Mouse (Mus musculus) gastrocnemius, adult 18-20 months (tissue): ENCODE results near the gene Tnfaip2. TPM values are rescaled to one million over a fixed set of nuclear protein-coding genes. Genes with fewer than 3 reads are reported as not detected.

ENCODE experiments used
- DNase-seq: peaks from one replicate; pipeline ENCODE4 v3.0.0; 2021; ENCODE audit warnings: low spot score
- total RNA-seq, 2 experiments: library from RNA; stranded (reverse); gene quantifications; 2 replicates each; pipeline ENCODE4 v1.2.3; 2021

Gene Tnfaip2
- total RNA-seq, 2 experiments from 2014 or later = 38.8 to 52.9 TPM

DNA sequence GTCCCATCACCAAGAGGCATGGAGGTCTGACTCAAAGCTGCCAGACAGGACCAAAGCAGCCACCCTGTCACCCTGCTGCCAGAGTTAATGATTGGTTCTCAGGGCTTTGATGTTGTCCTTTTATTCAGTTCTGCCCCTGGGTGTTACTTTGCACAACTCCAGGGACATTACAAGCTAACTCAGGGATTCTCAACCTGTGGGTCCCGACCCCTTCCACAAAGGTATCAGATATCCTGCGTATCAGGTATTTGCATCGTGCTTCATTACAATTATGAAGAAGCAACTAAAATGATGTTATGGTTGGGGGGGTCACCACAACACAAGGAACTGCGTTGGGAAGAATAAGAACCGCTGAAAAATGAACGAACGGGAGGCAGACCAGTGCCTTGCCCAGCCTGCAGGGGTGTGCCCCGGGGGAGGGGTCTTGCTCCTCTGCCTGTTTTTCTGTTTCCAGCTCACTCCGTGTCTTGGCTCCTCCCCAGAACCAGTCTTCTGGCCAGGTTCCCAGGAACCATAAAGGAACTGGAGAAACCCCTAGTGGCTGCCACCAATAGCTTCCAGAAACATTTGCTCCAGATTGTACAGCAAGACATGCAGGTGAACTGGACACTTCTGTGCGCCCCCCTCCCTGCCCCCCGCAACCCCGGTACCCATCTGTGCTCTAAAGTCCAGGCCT lies 14.7 kb upstream of the Tnfaip2 start:
- no peak for DNase-seq

DNA sequence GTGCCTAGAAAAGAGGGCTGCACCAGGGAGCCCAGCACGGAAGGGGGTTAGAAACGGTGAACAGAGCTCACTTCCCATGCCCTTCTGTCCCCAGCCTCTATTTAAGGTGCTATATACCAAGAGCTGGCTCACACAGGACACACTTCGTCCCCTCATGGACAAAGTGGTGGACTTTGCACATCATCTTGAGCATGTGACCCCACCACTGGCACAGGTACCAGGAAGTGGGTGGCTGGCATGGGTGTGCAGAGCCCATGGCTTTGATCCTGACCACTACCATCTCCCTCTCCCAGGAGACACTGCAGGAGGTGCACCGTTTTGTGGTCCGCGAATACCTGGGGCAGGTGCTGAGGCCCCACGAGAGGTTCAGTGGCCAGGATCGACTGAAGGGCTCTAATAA lies 13.9 kb upstream of the Tnfaip2 start:
- no peak for DNase-seq

DNA sequence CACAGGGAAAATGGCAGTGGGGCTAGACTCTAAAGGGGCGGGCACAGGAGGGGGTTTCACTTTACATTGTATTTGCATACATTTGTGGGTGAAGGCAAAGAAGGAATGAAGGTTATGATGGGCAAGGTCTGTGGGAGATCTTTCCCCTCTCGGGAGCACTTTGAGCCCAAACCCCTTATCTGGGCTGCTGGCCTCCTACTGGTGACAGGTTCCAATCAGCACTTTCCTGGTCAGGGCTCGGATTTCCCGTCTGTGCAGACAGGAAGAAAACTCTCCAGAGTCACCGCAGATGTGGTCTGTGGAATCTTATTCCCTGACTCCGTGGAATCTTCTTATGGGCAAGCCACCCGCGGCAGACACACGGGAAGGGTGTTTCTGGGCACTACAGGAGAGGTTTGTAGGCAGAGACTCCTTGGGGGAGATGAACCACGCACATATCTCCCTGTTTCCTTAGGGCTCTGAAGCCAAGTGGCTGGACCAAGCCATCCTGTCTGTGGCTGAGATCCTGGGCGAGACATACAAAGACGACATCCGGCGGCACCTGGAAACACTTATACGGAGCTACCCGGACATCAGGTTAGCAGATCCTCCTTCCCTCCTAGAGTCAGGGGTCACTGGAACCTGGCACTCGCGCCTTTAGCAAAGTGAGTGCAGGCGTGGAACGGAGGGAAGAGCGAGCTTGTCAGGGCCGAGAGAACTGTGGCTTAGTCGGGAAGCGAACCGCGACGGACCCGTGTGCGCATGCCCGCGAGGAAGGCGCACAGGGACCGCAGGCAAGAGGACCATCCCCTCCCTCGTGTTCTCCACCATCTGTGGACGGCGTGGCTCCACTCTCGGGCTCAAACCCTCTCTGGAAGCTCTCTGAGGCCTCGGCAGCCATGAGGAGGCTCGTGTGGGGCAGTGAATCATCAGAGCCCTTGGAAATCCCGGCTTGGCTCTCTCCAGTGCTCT lies 13.0 kb upstream of the Tnfaip2 start:
- no peak for DNase-seq

DNA sequence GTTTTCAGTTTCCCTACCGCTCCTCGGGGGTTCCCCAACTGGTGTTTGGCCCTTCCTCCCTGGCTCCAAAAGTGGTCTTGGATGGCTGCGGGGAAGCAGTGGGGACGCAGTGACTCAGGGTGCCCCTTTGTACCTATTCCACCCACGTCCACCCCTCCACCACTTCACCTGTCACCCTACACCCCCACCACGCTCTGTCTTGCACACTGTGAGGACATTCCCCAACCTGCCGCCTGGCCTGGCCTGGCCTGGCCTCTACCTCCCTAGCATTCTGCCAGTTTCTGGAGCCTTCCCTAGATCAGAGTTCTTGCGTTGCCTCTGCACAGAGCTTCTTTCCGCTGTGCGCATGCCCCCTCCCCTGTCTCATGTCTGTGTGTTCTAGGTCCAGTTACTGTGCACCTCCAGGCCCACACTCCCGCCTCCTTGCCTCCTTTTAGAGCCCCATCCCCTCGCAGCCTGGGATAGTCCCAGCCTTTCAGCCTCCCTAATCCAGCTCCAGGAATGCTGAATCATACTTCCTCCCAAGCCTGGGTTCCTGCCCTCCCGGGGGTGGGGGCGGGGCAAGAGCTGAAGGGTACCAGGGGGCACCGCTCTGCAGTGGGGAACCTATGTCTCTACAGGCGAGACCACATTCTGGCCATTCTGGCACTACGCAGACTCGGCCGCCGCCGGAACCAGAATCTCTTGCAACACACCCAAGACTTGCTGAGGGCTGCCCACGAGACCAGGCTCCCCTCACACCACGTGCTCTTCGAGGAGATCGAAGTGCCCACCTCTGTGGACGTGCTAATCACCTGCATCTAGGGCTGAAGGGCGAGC lies 12.0 kb upstream of the Tnfaip2 start:
- no peak for DNase-seq

DNA sequence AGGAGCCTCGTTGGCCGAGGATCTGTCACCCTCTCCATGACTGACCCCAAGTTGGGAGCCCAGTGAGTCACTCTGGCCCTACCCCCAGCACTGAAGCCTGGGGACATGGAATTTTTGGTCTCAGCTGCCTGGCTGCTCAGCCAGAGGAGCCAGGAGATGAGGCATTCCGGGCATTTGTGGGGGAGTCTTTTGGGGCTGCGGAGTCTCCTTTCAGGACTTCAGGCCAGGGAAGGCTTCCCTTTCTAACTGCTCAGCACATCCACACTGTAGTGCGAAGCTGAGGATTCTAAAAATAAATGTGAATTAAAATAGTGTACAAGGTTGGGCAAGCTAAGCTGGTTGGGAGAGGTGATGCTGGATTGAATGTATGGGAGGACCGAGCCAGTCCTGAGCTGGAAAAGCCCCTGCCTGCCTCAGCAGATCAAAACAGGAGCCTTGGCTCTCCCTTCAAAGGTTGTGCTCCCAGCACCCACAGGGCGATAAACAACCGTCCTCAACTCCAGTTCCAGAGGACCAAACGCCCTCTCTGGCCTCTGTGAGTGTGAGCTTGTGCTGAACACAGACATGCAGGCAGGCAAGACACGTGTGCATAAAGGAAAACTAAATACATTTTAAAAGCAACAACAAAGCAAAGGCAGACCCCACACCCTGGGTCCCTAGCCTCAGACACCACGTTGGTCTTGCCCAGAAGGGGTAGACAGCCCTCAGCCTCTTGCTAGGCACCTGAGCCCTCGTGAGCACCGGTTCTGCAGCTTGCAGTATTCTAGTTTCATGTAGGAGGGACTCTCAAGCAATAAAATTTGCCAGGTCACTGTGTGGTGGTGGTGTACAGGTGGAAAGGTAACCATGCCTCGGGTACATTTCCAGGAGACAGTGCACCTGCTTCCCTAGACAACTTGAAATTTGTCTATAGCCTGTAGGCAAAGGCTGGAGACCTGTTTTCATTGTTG lies 11.1 kb upstream of the Tnfaip2 start:
- DNase-seq = peak; percentile 64

DNA sequence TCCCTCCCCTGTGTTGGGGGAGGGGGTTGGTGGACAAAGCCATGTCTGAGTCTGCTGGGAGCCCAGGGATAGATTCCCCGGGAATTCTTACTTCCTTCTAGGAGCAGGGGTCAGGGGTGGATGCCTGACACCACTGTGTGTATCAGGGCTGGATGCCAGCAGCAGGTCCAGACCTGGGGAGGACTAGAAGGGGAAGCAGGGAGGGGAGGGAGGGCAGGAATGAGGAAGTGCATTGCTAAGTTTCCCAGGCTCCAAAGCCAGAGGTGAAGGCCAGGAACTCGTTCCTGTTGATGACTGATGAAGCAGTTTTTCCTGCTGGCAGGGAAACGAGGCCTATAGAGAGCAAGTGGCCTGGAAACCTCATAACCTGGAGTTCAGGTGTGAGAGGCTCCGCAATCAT lies 10.2 kb upstream of the Tnfaip2 start:
- DNase-seq = no peak

DNA sequence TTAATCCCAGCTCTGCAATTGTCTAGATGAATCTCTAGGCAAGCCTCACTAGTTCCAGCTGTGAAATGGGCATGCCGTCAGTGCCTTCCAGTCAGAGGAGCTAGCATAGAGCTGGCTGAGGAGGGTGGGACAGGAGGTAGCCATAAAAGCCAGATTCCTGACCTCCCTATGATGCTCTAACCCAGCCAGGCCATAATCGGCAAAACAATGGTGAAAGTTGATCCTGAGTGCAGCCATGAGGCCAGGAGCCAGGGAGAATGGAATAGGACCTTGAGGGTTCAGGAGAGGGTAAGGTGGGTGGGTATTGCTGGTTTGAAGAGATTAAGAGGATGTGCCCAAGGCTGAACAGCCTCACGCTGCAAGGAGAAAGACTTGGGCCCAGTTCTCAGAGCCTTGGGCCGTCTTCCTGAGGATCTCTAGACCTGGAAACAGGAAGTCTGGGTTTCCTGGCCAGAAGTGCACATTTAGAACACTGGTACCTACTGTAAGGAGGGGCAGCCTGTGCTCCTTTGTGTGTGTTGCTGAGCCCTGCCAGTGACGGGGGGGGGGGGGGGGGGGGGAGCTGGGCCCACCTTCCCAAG lies 9.4 kb upstream of the Tnfaip2 start:
- DNase-seq = no peak

DNA sequence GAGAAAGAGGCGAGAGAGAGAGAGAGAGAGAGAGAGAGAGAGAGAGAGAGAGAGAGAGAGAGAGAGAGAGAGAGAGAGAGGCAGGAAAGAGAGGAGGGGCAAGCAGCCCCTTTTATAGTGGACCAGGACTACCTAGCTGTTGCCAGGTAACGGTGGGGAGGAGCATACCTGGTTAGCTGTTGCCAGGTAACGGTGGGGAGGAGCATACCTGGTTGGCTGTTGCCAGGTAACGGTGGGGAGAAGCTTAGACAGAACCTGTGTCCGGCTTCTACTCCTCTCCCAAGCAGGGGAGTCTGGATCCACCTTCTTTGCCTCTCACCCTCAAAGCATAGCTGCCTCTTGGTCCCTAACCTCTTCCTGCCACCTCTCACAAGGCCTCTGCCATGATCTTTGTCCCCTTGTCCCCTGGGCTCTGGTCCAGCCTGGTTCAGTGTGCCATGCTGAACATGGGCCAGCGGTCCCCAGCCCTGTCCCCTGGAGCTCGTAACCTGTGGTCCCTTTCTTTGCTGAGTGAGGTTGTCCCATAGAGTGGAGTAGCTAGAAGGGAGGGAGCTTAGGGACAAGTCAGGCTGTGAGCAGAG lies 8.0 kb upstream of the Tnfaip2 start:
- no peak for DNase-seq

DNA sequence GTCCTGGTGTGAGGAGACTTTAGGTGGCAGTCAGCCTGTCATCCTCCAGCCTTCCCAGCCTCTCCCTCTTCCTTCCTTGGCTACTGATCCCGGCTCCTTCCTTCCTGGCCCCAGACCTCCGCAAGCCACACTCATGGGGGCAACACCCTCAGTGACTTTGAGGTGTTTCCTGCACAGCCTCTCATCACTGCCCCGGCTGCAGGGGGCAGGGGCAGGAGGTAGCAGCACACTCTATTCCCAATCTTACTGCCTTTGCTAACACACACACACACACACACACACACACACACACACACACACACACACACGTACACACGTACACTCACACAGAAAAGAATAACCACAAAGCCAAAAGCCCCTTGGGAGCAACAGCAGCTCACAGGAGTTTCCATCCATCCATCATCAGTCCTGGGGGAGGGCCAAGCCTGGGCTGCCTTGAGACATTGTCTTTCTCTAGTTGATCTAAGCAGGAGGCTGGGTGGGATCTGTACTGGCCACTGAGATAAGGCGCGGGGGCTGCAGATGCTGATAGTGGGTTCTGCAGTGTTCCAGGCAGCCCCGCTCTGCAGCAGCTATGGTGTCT lies 7.4 kb upstream of the Tnfaip2 start:
- no peak for DNase-seq

DNA sequence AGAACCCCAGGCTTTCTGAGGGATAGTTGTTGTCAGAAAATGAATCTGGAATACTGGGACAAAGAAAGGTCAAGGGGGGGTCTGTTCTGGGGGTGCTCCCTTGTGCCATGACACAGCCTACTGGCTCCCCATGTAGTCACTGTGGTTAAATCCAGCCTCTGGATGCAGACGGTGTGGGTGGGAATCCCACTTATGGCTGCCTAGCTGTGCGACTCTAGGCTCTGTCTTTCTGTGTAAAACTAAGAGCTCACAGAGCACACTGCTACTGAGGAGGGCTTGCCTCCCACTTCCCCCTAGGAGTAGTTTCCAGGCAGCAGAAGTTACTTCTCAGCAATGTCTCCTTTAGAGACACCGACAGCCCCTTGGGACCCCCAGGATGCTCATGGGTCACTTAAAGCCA lies 6.1 kb upstream of the Tnfaip2 start:
- DNase-seq = no peak

DNA sequence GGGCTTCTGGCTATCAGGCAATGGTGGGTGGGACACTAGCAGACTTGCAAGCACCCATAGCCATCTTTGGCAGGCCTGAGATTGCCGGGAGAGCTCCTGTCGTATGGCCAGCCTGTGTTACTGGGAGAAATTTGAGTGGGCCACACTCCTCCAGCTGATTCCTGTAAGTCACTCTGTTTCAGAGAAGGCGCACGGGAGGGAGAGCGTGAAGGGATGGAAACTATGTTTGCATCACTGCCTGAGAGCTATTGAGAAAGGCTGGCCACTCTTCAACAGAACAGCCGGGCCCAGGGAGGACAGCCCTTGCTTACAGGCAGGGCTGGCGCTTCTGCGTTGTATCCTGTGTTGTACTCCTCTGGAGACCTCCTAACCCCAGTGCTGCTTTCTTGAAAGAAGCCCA lies 5.6 kb upstream of the Tnfaip2 start:
- peak; percentile 58 for DNase-seq

DNA sequence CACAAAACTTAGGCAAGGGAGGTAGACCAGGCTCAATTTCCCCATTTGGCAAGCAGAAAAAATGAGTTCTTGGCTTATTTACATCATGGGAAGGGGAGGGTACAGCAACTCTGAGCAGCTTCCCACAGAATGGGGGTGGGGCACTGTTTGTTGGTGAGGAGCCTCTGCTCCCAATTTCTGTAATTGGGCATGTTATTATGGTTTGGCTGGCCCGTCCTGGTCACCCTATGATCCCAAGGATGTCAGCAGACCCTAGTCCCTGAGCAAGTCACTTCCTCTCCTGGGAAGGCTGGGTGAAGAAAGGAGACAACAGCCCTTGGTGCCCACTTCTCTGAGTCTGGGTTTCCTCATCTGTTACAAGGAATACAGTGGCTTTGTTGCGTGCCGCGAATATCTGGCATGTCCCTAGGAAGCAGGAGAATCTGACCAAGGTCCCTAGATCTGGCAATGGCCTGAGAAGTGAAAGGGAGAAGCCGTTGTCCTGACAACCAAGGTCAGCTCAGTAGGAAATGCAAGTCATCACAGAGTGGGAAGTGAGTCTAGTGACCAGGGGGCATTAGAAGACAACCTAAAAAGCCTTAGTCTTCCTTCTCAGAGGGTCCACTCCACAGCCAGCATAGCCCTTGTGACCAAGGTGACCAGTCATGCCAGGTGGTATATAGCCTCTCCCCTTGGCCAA lies 4.9 kb upstream of the Tnfaip2 start:
- DNase-seq = no peak

DNA sequence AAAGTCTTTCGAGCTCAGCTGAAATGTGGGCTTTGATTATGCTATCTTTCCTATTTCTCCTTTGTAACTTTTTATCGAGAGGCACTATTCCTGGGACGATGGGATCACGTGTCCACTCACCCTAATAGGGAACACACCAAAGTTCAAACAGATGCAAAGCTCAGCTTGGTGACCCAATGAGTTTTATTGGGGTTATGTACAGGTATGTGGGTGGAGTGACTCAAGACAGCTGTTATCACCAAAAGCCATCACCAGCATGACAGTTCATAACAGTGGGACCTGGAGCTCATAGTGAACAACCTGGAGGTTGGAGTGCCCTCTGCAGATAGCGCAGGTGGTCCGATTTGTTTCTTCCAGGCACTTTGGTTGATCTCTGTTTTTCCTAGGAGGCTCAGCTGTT lies 3.4 kb upstream of the Tnfaip2 start:
- DNase-seq = no peak

DNA sequence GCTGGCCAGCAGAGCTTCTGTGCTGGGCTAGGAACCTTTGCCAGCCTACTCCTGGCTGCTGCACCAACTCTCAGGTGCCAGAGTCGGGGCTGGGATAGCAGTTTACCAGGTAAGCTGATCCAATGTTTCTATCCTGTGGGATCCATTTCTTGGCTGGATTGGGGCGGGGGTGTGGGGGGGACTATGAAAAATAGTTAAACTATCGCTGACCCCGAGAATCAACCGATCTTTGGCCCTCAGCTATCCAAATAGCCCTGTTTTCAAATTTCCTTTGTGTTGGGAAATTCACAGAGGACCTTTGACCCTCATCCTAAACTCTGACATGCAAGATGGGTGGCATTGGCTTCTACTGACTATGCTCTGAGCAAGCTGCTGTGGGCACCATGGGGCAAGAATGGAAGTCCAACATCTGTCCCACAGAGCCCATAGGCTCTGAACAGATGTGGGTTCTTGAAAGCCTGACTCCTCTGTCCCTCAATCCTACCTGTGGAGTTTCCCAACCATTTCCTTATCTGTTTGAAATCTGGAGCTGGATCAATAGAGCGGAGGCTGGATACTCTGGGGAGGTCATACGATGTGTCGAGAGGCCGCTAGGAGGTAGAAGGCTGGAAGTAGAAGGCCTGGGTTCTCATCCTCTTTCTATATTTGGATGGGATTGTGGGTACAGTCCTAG lies 1.4 kb upstream of the Tnfaip2 start:
- no peak for DNase-seq

DNA sequence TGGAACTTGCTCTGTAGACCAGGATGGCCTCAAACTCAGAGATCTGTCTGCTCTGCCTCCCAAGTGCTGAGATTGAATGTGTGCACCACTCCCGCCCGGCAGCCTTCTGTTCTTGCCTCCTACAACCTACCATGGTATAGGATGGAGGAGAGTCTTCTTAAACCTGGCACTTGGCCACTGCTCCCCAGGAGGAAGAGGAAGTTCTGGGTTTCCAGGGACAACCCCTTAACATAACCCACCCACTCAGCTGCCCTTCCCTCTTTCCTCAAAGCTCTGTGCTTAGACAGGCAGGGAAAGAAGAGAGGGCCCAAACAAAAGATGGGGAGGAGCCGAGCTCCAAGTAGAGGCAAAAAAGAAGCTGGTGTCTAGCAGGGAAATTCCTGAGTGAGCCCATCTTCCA lies 746 bp upstream of the Tnfaip2 start:
- no peak for DNase-seq

DNA sequence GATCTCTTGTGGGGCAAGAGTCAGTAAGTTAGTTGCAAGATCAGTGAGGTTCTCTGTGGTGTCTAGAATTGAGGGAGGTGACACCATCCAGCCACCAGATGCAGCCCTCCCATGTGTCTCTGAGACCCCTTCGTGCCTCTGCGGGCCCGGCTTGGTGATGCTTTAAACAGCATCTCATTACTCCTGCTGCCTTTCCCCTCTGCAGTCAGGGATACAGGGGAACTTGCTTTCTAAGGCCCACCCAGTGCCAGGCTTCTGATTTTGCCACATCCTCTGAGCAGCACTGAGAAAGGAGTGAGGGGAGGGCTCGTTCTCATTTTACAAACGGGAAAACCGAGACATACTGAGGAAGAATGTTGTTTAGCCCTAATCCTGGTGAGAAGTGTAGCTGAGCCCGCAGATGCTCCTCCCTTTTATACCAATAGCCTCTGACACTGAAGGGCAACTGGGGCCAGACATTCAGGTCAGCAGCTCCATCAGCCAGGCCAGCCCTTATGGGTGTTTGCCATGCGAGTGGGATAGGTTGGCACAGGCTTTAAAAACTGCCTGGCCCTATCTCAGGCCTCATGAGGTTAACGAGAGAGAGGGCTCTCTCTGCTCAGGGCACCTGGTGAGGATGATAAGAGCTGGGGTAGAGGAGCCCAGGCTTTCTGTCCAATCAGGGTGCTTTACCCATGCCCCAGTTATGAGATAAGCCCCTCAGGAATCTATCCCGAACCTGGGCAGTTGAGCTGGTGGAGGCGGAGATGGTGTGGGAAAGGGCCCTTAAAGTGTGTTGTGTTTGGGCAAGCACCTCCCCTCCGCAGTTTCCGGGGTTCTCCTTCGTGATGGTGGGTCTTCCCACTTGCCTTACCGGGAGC lies 972 bp downstream of the Tnfaip2 start:
- DNase-seq = no peak
